Mouse (Mus musculus): ENCODE measurements around the gene Cuedc1. TPM values are rescaled to one million over a fixed set of nuclear protein-coding genes. Genes with fewer than 3 reads are reported as not detected.

The Cuedc1 gene
- polyA plus RNA-seq, 1 experiment from 2014 or later, result 54.6 TPM

- no peak for ATAC-seq (replicated peaks)
- WGBS, result 87% methylated on average over 13 of the region's 13 CpGs
- Histone ChIP-seq H3K27ac (no peak overlapping the region), H3K36me3 (replicated peaks) (no peaks in the 10 kb centered on the region), H3K9ac (no peak overlapping the region), H3K9me3 (no peaks in the 10 kb centered on the region), H3K4me2 (no peak overlapping the region), H3K27me3 (replicated peaks) (no peaks in the 10 kb centered on the region), H3K4me3 (no peak overlapping the region), H3K4me1 (peaks cover 33% of the 10 kb centered on the region)
Measured at GRCm38 (mm10) chr11:88145214-88146006, 47.6 kb downstream of the Cuedc1 start.

GRCm38 (mm10) chr11:88146264-88147060, 48.6 kb downstream of the Cuedc1 start:
- no peak for ATAC-seq (replicated peaks)
- 82% methylated on average over 12 of the region's 12 CpGs for WGBS
- no peak overlapping the region for H3K9ac ChIP-seq
- no peak overlapping the region for H3K4me2 ChIP-seq
- H3K4me3 ChIP-seq, result no peak overlapping the region
- peaks cover 30% of the 10 kb centered on the region for H3K4me1 ChIP-seq
- 0 out of 2 replicates have a peak overlapping the region, but pooled peaks have one; percentile 13 for H3K27ac ChIP-seq
- H3K27me3 ChIP-seq (replicated peaks), result no peaks in the 10 kb centered on the region
- H3K9me3 ChIP-seq, result no peaks in the 10 kb centered on the region
- no peaks in the 10 kb centered on the region for H3K36me3 ChIP-seq (replicated peaks)

DNA sequence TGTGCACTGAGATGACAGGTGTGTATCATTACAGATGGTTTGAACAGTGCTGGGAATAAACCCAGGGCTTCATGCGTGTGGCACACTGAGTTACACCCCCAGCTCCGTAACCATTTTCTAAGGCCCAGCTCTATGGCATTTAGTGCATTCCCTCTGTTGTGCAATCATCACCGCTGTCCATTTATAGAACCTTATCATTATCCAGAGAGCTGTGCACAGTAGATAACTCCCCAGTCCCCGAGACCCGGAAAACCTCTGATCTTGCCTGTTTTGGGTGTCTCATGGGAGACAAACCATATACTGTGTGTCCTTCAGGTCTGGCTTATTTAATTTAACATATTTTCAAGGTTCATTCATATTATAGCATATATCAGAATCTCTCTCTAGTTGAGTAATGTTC, 49.5 kb downstream of the Cuedc1 start:
- 92% methylated on average over 5 of the region's 5 CpGs for WGBS
- Histone ChIP-seq H3K4me1 (peaks cover 28% of the 10 kb centered on the region), H3K4me2 (no peak overlapping the region), H3K36me3 (replicated peaks) (no peaks in the 10 kb centered on the region), H3K27me3 (replicated peaks) (no peaks in the 10 kb centered on the region), H3K9me3 (no peaks in the 10 kb centered on the region), H3K4me3 (no peak overlapping the region), H3K9ac (no peak overlapping the region), H3K27ac (no peak overlapping the region)
- ATAC-seq (replicated peaks), result no peak

- WGBS, result 55% methylated on average over 7 of the region's 7 CpGs
- Histone ChIP-seq H3K4me2 (no peak overlapping the region), H3K4me3 (no peak overlapping the region), H3K36me3 (replicated peaks) (no peaks in the 10 kb centered on the region), H3K9ac (no peak overlapping the region), H3K9me3 (no peaks in the 10 kb centered on the region), H3K27me3 (replicated peaks) (no peaks in the 10 kb centered on the region), H3K27ac (peak overlapping the region; percentile 71; the same call in 1 of the 2 replicates), H3K4me1 (peaks cover 31% of the 10 kb centered on the region)
- no peak for ATAC-seq (replicated peaks)
Measured at GRCm38 (mm10) chr11:88148015-88148637, 50.3 kb downstream of the Cuedc1 start.

DNA sequence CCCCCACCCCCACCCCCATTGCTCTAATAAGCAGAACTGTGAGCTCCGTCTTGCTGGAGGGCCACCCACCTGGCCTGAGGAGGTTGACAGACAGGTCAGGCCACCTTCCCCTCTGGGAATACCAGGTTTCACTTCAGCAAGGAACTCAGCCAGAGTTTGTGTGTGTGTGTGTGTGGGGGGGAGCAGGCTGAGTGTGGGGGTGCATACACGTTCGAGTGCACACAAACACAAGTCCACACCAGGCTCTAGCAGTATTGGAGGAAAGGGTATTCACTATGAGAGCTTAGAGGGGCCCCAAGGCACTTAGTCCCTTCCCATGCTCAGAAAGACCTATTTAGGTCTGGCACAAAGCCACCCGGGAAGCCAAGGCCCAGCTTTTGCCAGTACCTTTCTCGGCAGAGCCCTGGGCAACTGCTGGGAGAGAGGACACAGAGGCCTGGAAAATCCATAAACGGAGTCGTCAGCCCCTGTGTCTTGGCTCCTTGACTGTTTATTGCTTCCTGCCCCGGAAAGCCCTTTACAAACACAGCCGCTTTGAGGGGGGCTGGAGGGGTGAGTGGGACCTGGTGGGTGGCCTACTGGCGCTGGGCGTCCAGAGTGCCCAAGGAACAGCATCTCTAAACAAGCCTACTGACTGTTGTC, 50.9 kb downstream of the Cuedc1 start:
- Histone ChIP-seq H3K27me3 (replicated peaks) (no peaks in the 10 kb centered on the region), H3K4me2 (no peak overlapping the region), H3K9me3 (no peaks in the 10 kb centered on the region), H3K36me3 (replicated peaks) (no peaks in the 10 kb centered on the region), H3K27ac (peak overlapping the region; percentile 71), H3K4me3 (no peak overlapping the region), H3K4me1 (peaks cover 30% of the 10 kb centered on the region), H3K9ac (no peak overlapping the region)
- WGBS, result 12% methylated on average over 11 of the region's 11 CpGs
- 0 out of 2 replicates have a peak, but pooled peaks have one; percentile 9 for ATAC-seq (replicated peaks)

DNA sequence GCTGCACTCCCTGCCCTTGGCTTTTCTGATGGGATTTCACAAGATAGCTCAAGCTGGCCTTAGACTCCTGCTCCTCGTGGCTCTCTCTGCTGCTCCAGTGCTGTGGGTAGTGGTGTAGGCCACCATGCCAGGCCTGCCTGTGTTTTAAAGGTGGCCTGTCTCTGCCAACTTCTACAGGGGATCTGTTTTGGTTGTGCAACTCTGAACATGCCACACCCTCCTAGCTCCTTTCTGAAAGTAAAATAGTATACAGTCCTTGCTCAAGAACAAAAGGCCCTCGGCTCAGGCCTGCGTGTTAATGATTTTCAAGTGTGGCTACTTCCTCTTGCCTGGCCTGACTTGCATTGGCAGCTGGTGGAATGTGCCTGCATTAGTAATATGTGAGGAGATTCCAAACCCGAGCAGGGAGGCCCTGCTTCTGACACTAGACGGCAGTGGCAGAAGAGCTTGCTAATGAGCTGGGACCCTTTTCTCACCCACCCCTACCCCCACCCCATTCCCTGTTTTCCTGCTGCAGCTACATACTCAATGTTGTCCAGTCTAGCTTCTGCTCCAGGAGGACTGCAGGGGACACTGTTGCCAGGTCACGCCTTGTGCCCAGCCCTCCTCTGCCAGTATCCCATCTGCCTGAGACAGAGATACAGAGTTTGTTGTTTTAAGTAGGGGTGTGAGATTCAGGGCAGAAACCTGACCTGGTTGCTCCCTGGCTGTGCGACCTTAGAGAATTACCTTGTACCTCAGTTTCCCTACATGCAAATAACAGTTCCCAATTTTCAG, 53.7 kb downstream of the Cuedc1 start:
- H3K36me3 ChIP-seq (replicated peaks), result no peaks in the 10 kb centered on the region
- no peak for ATAC-seq (replicated peaks)
- no peak overlapping the region for H3K4me3 ChIP-seq
- no peak overlapping the region for H3K4me2 ChIP-seq
- 37% methylated on average over 7 of the region's 7 CpGs for WGBS
- H3K27ac ChIP-seq, result 0 out of 2 replicates have a peak overlapping the region, but pooled peaks have one; percentile 8
- H3K27me3 ChIP-seq (replicated peaks), result no peaks in the 10 kb centered on the region
- H3K9ac ChIP-seq, result no peak overlapping the region
- peaks cover 43% of the 10 kb centered on the region for H3K4me1 ChIP-seq
- H3K9me3 ChIP-seq, result no peaks in the 10 kb centered on the region

DNA sequence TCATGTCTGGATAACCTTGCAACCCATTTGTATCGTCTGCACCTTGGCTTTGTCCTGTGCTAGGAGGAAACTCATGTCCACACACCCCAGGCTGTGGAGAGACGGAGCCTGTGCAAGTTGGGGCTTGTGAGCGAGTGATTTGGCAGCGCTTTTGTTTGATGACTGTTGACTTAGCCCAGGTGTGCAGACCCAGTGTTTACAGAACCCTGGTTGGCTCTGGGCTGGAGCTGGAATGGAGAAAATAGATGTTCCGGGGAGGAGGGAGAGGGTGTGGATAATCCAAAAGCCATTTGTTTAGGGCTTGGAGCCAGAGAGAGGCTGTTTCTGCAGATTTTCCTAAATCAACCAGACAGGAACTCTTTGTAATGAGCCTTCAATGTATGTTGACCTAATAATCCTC, 56.0 kb downstream of the Cuedc1 start:
- no peaks in the 10 kb centered on the region for H3K36me3 ChIP-seq (replicated peaks)
- no peak for ATAC-seq (replicated peaks)
- H3K27ac ChIP-seq, result no peak overlapping the region

GRCm38 (mm10) chr11:88154500-88154899, 56.6 kb downstream of the Cuedc1 start:
- Histone ChIP-seq H3K4me3 (no peak overlapping the region), H3K27ac (no peak overlapping the region), H3K27me3 (replicated peaks) (no peaks in the 10 kb centered on the region), H3K36me3 (replicated peaks) (no peaks in the 10 kb centered on the region), H3K9me3 (no peaks in the 10 kb centered on the region), H3K4me2 (no peak overlapping the region), H3K9ac (no peak overlapping the region), H3K4me1 (peaks cover 37% of the 10 kb centered on the region)
- ATAC-seq (replicated peaks), result no peak
- WGBS, result 68% methylated on average over 8 of the region's 8 CpGs

More for the DNA sequence above, 56.0 kb downstream of the Cuedc1 start:
- Histone ChIP-seq H3K4me1 (peaks cover 41% of the 10 kb centered on the region), H3K27me3 (replicated peaks) (no peaks in the 10 kb centered on the region), H3K4me2 (no peak overlapping the region), H3K9me3 (no peaks in the 10 kb centered on the region), H3K4me3 (no peak overlapping the region), H3K9ac (no peak overlapping the region)
- WGBS, result 77% methylated on average over 5 of the region's 5 CpGs

DNA sequence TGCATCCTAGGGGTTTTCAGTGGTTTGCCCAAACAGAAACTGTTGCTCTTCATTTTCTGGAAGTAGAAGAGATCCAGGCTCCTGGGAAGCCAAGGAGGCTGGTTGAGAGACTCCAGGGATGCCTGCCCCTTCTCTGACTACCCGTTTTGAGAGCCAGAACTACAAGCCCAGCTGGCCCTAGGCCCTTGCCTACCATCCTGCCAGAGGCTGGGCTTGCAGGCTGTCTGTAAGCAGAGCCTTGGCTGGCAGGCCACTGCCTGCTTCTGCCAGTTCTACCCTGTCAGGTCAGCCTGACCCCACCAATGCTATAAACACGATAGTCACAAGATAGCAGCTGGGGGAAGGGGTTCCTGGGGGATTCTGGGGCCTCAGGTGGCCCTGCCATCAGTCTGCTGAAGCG, 57.6 kb downstream of the Cuedc1 start:
- peak overlapping the region; percentile 13; the same call in 1 of the 2 replicates for H3K9ac ChIP-seq
- H3K4me3 ChIP-seq, result no peak overlapping the region
- no peaks in the 10 kb centered on the region for H3K27me3 ChIP-seq (replicated peaks)
- no peak overlapping the region for H3K27ac ChIP-seq
- no peak for ATAC-seq (replicated peaks)
- peaks cover 47% of the 10 kb centered on the region for H3K4me1 ChIP-seq
- 61% methylated on average over 3 of the region's 3 CpGs for WGBS
- no peaks in the 10 kb centered on the region for H3K9me3 ChIP-seq
- no peak overlapping the region for H3K4me2 ChIP-seq
- no peaks in the 10 kb centered on the region for H3K36me3 ChIP-seq (replicated peaks)

GRCm38 (mm10) chr11:88155998-88156397, 58.1 kb downstream of the Cuedc1 start:
- ATAC-seq (replicated peaks), result no peak
- Histone ChIP-seq H3K4me1 (peaks cover 52% of the 10 kb centered on the region), H3K27ac (0 out of 2 replicates have a peak overlapping the region, but pooled peaks have one; percentile 3), H3K9me3 (no peaks in the 10 kb centered on the region), H3K36me3 (replicated peaks) (no peaks in the 10 kb centered on the region), H3K4me3 (no peak overlapping the region), H3K27me3 (replicated peaks) (no peaks in the 10 kb centered on the region), H3K4me2 (no peak overlapping the region), H3K9ac (peak overlapping the region; percentile 13; the same call in 1 of the 2 replicates)
- WGBS, result 61% methylated on average over 8 of the region's 8 CpGs

DNA sequence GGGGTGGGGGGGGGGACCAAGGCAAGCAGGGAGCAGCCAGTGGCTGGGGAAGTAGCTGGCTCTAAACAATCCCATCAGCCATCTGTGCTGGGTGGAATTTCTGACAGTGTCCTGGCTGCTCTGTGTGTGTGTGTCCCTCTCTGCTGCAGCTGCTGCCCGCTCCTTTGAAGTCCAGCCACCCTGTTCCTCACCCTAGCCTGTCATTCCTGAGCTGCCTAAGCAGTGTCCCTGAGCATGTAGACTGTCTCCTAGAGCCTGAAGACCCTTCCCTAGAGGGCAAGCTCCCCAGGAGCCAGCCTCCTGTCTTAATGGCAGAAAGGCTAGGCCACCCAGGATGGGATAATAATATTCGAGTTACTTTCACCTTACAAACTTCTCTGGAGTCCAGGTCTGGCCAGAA, 58.5 kb downstream of the Cuedc1 start:
- no peak for ATAC-seq (replicated peaks)
- Histone ChIP-seq H3K27me3 (replicated peaks) (no peaks in the 10 kb centered on the region), H3K4me3 (no peak overlapping the region), H3K27ac (no peak overlapping the region), H3K4me2 (no peak overlapping the region), H3K9ac (no peak overlapping the region), H3K9me3 (no peaks in the 10 kb centered on the region), H3K4me1 (peaks cover 50% of the 10 kb centered on the region), H3K36me3 (replicated peaks) (no peaks in the 10 kb centered on the region)
- WGBS, result 52% methylated on average over 2 of the region's 2 CpGs
